Mouse (Mus musculus) thymus, postnatal 10 days (tissue): ENCODE measurements around the gene Rreb1.

Experiments used
- DNase-seq, 2 experiments: peaks; one replicate each; pipeline ENCODE4 v3.0.0; 2021; ENCODE audit warnings: low spot score in 2 of 2

Rreb1 gene

DNA sequence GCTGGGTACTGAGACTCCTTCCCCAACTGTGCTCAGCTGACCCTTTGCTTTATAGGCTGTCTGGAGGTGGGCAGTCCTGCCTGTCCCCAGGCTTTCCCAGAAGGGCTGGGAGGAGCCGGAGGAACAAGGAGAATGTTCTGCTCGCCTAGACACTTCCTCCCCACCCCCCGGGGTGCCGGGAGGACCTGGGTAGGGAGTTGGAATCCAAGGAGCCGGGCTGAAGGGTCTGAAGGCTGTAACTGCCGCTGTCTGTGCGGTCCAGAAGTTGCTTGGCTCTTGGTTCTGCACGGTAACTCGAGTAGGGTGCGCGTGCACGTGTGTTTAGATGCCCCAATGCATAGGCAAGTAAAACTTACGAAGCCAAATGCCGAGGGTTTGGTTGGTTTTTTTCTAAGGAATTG is 75.8 kb downstream of the Rreb1 start:
- DNase-seq, result peak; percentile 29 to 43

DNA sequence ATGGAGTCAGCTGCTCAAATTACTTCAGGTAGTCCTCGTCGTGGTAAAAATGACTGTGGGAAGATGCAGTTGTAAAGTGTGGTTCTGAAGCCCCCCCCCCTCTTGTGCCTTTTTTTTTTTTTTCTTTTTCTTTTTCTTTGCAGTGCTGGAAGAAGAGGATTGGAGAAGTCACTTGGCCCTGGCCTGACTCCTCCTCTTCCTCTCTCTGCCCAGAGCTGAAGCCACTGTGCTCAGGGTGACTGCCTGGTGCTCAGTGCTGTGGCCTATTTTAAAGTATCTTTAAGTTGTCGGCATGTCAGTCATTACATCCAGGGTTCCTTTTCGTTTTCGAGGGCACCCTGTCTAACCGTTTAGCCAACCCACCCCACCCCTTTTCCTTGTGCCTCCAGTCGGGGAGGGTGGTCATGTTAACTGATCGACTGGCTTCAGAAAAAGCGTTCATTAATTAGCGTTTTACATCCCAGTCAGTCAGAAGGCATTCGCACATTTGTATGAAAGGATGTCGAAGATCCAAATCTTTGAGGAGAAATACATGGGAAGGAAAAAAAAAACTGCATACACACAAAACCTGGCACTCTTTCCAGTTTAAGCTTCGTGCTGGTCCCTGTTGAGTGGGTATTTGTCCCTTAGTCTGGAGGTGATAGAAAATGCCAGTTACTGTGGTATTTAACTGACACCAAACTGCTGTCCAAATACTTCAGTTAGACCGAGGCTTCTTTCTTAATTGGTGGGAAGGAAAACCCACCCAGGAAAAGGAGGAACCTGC is 76.4 kb downstream of the Rreb1 start:
- DNase-seq, result no peak

- DNase-seq, result no peak
These were observed 77.1 kb downstream of the Rreb1 start for GRCm38 (mm10) chr13:37855221-37855757.

DNA sequence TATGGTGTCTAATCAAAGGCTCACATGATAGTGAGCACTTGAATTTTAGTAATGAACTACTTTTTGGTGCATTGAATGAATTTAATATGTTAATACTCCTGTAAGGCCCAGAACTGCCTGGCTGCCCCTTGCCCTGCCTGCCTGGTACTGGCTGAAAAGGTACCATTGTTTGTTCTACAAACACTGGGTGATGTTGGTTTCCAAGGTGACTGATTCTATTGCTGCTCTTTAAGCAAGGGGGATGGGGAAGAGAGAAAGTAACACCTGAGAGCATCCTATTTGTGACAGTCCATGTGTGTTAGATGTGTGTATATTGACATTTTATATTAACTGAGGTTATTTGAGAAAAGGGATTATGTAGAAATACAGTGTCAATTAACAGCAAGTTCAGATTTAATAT is 77.6 kb downstream of the Rreb1 start:
- no peak for DNase-seq

DNA sequence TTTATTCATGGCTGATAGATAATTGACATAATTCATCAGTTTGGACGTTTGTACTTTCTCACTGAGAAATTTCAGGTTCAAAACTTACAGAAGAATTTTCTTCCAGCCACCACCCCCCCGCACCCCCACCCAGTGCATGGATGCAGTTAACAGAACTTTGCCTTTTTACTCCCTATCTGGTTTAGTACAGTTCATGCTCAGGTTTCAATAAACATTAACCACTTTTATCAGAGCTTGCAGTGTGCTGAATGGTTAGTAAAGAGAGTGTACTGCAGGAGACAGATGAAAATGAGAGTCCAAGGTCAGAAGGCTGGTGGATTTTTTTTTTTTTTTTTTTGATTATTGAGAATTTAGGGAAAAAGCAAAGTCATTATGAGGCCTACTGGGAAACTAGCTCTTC is 78.3 kb downstream of the Rreb1 start:
- DNase-seq, result no peak

DNA sequence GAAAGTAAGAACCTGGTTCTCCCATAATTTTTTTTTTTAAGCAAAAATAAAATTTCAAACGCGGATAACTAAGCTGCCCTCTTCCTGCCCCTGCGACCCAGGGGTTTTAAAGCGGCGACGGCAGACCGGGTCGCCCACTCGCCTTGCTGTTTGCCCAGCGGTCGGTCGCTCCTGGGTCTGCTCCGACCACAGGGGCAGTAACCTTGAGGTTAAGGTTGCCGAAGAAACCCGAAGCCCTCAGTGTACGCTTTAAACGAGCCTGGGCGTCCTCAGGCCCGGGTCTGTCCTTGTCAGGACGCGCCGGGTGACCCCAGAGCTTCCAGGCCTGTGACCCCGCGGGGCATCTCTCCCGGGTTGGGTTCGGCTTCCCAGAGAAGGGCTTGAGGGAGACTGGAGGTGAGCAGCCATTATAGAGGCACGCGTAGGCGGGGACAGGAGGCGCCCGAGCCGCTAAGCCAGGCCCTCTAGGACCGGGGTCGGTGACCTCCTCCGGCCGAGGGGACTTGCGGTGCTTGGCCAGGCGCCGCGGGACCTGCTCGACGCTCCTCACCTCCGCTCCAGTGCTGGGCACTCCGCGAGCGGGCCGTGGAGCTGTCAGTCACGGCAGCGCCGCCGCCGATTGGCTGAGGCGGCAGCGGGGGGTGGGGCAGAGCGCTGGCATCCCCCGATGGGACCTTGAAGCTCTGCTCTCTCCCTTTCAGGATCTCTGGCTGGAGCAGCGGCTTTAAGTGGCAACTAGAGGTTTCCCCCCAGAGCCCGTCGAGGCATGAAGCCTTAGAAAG is 79.3 kb downstream of the Rreb1 start:
- DNase-seq, result peak; percentile 92 to 97

GRCm38 (mm10) chr13:37858066-37858501 is 79.9 kb downstream of the Rreb1 start:
- peak; percentile 51 to 57 for DNase-seq

DNA sequence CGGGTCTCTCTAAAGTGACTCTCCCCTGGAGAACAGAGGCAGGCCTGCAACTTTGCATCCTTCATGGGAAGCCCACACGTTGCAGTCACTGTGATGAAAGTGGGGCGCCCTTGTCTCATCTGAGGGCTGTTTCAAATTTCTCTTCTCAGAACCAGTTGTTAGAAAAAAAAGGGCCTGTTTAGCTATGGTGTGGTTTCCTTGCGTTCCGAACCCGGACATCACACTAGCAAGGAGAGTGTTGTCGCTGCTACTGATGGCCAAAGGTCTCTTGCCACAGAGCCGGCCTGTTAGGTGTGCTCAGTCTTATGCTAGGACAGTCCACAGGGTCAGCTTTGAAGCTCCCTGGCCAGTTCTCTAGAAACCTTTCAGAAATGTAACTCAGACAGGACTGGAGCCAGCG is 80.3 kb downstream of the Rreb1 start:
- DNase-seq, result no peak

DNA sequence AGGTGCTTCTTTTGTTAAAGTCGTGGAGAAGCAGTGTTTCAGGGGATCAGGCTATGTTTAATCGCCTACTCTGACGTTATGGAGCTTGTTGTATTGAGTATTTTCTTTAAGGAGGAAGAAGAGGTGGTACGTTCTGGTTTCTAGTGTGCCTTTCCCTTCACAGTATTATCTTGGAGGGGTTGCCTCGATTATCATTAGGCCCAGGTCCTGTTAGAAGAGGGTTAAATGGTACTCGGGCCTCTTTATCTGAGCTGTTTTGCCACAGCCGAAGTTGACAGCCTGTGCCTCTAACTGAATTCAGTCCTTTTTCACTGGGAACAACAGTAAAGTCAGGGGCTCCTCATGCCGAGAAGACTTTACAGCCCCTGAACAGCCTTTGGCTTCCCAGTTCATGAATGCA is 81.6 kb downstream of the Rreb1 start:
- DNase-seq, result no peak

GRCm38 (mm10) chr13:37860204-37860603 is 82.0 kb downstream of the Rreb1 start:
- DNase-seq, result no peak

DNA sequence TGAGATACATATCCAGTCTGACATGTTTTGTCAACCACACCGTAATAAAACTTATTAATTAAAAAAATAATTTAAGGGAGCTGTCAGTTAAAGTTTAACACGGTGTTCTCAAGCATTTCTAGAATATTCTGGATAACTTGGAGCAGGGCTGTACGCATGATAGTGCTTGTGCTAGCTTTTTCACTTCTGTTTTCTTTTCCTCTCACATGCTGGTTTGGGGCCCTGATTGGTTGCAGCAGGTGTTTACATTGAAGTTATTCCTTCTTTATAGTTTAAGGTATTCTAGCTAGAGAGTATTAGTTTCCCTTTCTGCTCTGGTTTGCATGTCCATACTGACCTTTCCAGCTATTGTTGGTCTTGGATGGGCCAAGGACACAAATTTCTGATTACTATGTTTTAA is 82.6 kb downstream of the Rreb1 start:
- no peak for DNase-seq

- no peak for DNase-seq
These were observed 84.3 kb downstream of the Rreb1 start for GRCm38 (mm10) chr13:37862492-37862891.

DNA sequence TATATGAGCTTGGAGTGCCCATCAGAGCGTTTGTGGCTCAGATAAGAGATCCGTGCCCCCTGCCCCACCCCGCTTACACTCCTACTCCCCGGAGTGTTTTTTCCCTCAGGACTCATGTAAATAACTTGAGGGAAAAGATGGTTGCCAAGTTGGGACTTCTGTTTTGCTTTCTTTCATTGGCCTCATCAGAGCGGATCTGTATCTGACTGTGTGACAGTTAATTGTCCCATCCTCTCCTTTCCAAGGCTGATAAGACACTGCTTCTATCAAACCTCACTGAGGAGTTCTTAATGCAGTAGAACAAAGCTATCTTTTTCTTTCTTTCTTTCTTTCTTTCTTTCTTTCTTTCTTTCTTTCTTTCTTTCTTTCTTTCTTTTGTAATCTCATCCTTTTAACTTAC is 85.4 kb downstream of the Rreb1 start:
- no peak for DNase-seq

DNA sequence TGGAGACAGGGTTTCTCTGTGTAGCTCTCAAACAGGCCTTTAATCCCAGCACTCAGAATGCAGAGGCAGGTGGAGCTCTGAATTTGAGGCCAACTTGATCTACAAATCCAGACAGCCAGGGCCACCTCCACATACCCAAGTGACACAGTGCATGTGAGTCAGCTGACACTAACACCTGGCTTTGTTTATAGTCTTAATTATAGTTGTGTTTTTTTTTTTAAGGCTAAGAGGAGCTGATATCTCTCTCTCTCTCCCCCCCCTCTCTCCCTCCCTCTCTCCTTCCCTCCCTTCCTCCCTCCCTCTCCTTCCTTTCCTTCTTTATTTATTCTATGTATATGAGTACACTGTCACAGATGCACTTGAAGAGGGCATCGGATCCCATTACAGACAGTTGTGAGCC is 86.5 kb downstream of the Rreb1 start:
- DNase-seq, result no peak

DNA sequence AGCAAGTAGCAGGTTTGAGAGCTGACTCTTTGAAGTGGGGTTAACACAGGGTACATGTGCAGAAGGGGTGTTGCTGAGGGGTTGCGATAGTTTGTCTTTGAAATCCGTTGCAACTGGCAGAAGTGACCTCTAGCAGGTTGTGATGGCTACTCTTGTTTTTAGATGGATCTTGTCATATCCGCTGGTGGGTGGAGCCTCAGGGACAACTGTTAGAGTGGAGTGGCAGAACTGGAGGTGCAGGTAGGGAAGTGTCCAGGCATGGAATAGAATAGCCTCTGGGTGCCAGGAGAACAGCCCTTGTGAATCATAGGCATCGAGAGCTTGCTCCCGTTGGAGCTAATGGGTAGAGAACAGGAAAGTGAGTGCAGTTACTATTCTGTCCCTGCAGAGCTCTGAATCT is 88.1 kb downstream of the Rreb1 start:
- no peak for DNase-seq

DNA sequence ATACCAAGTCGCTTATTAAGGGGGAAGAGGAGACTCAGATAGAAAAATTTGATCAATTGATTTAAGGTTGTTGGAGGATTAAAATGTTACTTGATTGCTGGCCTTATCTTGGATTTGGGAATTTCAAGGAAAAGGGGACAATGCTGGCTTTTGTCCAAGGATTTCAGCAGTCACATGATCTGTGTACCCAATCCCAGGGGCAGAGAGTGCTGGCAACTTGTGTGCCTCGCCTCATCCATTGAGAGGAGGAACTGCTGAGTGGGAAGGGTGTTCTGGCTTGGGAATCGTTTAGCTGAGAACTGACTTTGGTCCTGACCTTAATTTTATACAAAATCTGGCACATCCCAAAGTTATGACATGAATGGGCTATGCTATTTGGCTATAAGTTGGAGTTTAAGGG is 88.6 kb downstream of the Rreb1 start:
- no peak for DNase-seq

GRCm38 (mm10) chr13:37870118-37870908 is 92.1 kb downstream of the Rreb1 start:
- peak in 1 of 2 experiments; percentile 26 for DNase-seq

DNA sequence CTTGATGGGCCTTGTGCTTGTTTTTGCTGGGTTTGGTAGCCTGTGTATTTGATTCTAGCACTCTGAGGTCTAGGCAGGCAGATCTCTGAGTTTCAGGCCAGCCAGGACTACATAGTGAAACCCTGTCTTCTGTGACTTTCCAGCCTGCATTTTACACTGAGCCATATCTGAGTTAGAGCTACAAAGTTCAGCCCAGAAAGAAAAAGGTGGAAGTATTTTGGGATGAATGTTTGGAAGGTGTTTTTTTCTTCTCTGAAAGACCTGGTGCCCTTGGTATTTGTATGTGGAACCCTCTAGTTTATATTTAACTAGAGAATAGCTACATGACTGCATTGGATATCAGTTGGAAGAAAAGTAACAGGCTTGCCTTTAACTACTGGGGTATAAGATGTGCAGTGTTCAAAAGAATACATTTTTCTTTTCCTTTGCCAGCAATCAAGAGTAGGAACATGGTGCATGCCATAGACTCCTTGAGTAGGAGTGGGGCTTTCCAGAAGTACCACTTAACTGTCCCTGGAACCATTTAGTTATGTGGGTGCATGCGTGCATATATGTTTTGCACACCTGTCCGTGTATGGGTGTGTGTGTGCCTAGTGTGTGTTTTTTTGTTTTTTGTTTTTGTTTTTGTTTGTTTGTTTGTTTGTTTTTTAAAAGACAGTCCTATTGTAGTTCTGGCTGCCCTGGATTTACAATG is 94.1 kb downstream of the Rreb1 start:
- DNase-seq, result no peak

GRCm38 (mm10) chr13:37873125-37873891 is 95.1 kb downstream of the Rreb1 start:
- DNase-seq, result no peak

DNA sequence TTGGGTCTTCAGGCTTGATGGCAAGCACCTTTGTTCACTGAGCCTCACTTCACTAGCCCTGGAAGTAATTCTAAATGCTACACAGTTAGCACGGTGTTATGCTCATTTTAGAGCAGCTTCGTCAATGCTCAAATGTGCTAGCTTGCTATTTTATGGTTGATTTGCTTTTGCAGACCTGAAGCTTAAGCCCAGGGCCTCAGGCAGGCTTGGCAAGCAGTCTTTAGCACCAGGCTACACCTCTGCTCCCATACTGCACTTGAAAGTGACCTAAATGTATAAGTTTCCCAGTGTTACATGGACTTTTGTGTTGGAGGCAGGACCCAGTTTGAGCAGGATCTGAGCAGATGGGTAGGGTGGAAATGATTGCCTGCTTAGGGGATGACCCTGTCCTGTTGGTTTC is 97.7 kb downstream of the Rreb1 start:
- DNase-seq, result no peak

DNA sequence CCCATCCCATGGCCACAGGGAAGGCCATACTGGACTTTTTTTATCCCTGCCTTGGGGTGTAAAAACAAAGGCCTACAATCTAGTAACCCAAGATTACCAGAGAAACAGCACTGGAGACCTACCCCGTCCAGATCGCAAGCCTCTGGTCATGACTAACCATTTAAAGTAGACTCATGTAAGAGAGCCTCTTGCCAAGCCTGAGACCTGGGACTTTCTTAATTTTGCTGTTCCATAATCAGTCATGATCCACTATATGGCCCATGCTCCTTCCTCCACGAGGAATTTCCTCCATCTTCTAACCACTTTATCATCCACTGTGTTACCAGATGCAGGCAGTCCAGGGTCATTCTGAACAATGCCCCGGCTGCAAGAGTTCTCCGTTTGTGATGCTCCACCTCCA is 98.2 kb downstream of the Rreb1 start:
- no peak for DNase-seq
